Mouse (Mus musculus) liver, embryonic 14 days (tissue): ENCODE data around the gene Adar. TPM values are rescaled to one million over a fixed set of nuclear protein-coding genes. Genes with fewer than 3 reads are reported as not detected.

Source experiments
- polyA plus RNA-seq: library from polyadenylated mRNA; depleted of rRNA; stranded (reverse); fragments of >200 nt; gene quantifications from 2 replicates; pipeline ENCODE4 v1.2.3, GENCODE M21; 2012; rRNA removed

The Adar gene
- polyA plus RNA-seq, result 9.2 and 11.7 TPM in 2 replicates

GRCm38 (mm10) chr3:89714359-89715206 lies at the start of gene Adar:
TSS of gene Adar (plus strand) at chr3:89715022.

GRCm38 (mm10) chr3:89764119-89764724 lies 49.4 kb downstream of the Adar start, which contains the start of gene Chrnb2:
TSS of gene Chrnb2 (minus strand) at chr3:89764632.

GRCm38 (mm10) chr3:89772968-89773709 lies 58.3 kb downstream of the Adar start, which contains the start of gene Ube2q1:
TSS of gene Ube2q1 (plus strand) at chr3:89773616.

Other genes starting within 250 kb of the Adar start
- gene Kcnn3, start 194.9 kb upstream of the Adar start, polyA plus RNA-seq, result 0.01 and 0.08 TPM in 2 replicates
- gene Chrnb2, start 49.6 kb downstream of the Adar start, polyA plus RNA-seq, result 0.15 TPM in 2 replicates
- 9.0 and 11.0 TPM in 2 replicates for gene Ube2q1, start 58.6 kb downstream of the Adar start, polyA plus RNA-seq
- gene She, start 116.3 kb downstream of the Adar start, polyA plus RNA-seq, result 0.60 and 0.61 TPM in 2 replicates
- gene Il6ra, start 198.2 kb downstream of the Adar start, polyA plus RNA-seq, result 0.78 and 1.2 TPM in 2 replicates
- 2.8 TPM in 2 replicates for gene Atp8b2, start 248.5 kb downstream of the Adar start, polyA plus RNA-seq